Mouse (Mus musculus): ENCODE results near the gene Dlg1.

- TF ChIP-seq CTCF (IDR thresholded peaks at IDR 0.05; ENCODE audit: extremely low read depth, insufficient read depth, insufficient read length, insufficient replicate concordance) (no peak), POLR2A (IDR thresholded peaks at IDR 0.05; ENCODE audit: low read depth, low read length) (no peak)
These were observed 33.1 kb downstream of the Dlg1 start for GRCm38 (mm10) chr16:31696367-31696766.
